Mouse (Mus musculus): ENCODE measurements around the gene Acvr1b. TPM values are rescaled to one million over a fixed set of nuclear protein-coding genes. Genes with fewer than 3 reads are reported as not detected.

The Acvr1b gene
- total and polyA plus RNA-seq, 3 experiments, result 2.7 to 4.8 (median 2.9) TPM

DNA sequence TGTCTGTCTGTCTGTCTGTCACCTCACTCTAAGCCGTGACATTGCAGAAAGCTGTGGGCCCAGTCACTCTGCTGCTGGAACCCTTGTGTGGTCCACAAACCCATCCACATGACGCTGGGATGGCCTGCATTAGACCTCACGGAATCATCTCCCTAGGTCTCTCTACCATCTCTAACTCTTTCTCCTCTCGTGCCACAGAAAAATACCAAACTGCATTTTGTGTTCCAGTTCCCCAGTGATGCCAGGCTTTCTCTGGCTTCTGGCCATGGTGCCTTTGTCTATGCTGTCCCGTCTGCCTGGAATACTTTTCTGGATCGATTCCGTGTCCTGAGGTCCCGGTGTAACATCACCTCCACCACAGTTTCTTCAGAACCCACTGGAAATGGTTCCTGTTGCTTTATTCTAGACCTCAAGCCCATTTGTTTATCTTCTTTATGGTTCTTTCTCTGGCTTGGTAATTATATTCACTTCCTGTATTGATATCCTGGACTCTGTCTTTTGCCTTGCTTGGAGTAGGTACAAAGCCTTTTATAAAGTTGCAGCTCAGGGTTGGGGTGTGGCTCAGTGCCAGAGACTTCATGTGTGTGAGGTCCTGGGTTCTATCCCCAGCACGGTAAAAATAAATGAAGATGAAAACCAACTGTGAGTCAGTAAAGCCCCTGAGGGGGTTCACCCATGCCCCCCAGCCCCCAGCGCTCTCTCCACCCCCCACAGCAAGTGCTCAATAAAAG, 60.9 kb downstream of the Acvr1b start:
- Histone ChIP-seq H3K36me3 (replicated peaks in 1 of 2; ENCODE audit: control insufficient read depth in 1 of 2, insufficient read depth in 1 of 2, low read length in 1 of 2) (peaks cover 5 to 22% of the 10 kb centered on the region in 2 experiments), H3K4me3 (replicated peaks in 1 of 3; ENCODE audit: low read depth in 2 of 3, low read length in 2 of 3, poor library complexity in 1 of 3) (no peak overlapping the region), H3K9ac (ENCODE audit: insufficient read depth, low read depth) (no peak overlapping the region), H3K27me3 (replicated peaks) (peaks cover 18% of the 10 kb centered on the region), H3K27ac (ENCODE audit: insufficient read depth, low read depth) (no peak overlapping the region), H3K79me2 (replicated peaks; ENCODE audit: control insufficient read depth, extremely low read depth, insufficient read depth, poor library complexity, severe bottlenecking) (no peaks in the 10 kb centered on the region), H3K4me1 (ENCODE audit: control insufficient read depth in 1 of 2, insufficient read depth in 2 of 2) (peaks cover 7 to 54% of the 10 kb centered on the region in 2 experiments), H3K4me2 (ENCODE audit: insufficient read depth, low read depth, poor library complexity, severe bottlenecking) (no peak overlapping the region), H3K9me3 (replicated peaks; ENCODE audit: low read length) (peaks cover 3% of the 10 kb centered on the region)
- dilution Hi-C loops (cut with MboI; ENCODE audit: extremely low pct_ligation_motif_present, extremely low pct_unique_long_range_greater_than_20kb, low sequenced_read_pairs) (no loop called here), in situ Hi-C loops (cut with MboI; ENCODE audit: low pct_ligation_motif_present, low pct_unique_long_range_greater_than_20kb, low sequenced_read_pairs) (no loop called here)
- no peak for TF ChIP-seq ETS1 (conservative IDR thresholded peaks at IDR 0.05; ENCODE audit: low read depth, low read length)
- TF ChIP-seq SMC3 (IDR thresholded peaks at IDR 0.05; ENCODE audit: low read depth, low read length), result no peak
- TF ChIP-seq MAFK (IDR thresholded peaks at IDR 0.05; ENCODE audit: insufficient replicate concordance, low read length), result no peak
- no peak for TF ChIP-seq TBP (conservative IDR thresholded peaks at IDR 0.05; ENCODE audit: low read depth, low read length)
- TF ChIP-seq POLR2AphosphoS2 (IDR thresholded peaks at IDR 0.05; ENCODE audit: low read depth, low read length), result no peak
- no peak for TF ChIP-seq RAD21 (IDR thresholded peaks at IDR 0.05; ENCODE audit: low read depth, low read length)
- no peak for TF ChIP-seq MAZ (IDR thresholded peaks at IDR 0.05; ENCODE audit: low read depth, low read length)
- TF ChIP-seq MAX (IDR thresholded peaks at IDR 0.05; ENCODE audit: low read length), result no peak
- TF ChIP-seq CHD2 (IDR thresholded peaks at IDR 0.05; ENCODE audit: low read length), result no peak
- no peak for TF ChIP-seq JUN (IDR thresholded peaks at IDR 0.05; ENCODE audit: insufficient read depth, low read depth, low read length)
- TF ChIP-seq IRF4 (IDR thresholded peaks at IDR 0.05; ENCODE audit: low read depth, low read length), result no peak
- no peak for TF ChIP-seq NRF1 (IDR thresholded peaks at IDR 0.05; ENCODE audit: low read depth, low read length)
- no peak for DNase-seq (ENCODE audit: extremely low read depth)

- TF ChIP-seq EP300 (IDR thresholded peaks at IDR 0.05; ENCODE audit: low read length) (no peak), TCF12 (IDR thresholded peaks at IDR 0.05; ENCODE audit: low read depth, low read length) (peak; percentile 15; the same call in 1 of the 2 replicates)
- no peaks in the 10 kb centered on the region for H3K79me2 ChIP-seq (replicated peaks; ENCODE audit: control insufficient read depth, extremely low read depth, insufficient read depth, poor library complexity, severe bottlenecking)
- in situ Hi-C loops (cut with MboI; ENCODE audit: low pct_ligation_motif_present, low pct_unique_long_range_greater_than_20kb, low sequenced_read_pairs) (no loop called here), dilution Hi-C loops (cut with MboI; ENCODE audit: extremely low pct_ligation_motif_present, extremely low pct_unique_long_range_greater_than_20kb, low sequenced_read_pairs) (no loop called here)
- peaks cover 7 to 54% of the 10 kb centered on the region in 2 experiments for H3K4me1 ChIP-seq (ENCODE audit: control insufficient read depth in 1 of 2, insufficient read depth in 2 of 2)
- H3K9me3 ChIP-seq (replicated peaks; ENCODE audit: low read length), result peaks cover 3% of the 10 kb centered on the region
- no peak overlapping the region for H3K27ac ChIP-seq (ENCODE audit: insufficient read depth, low read depth)
- DNase-seq (ENCODE audit: extremely low read depth), result no peak
- no peak overlapping the region for H3K9ac ChIP-seq (ENCODE audit: insufficient read depth, low read depth)
- no peak overlapping the region for H3K4me3 ChIP-seq (replicated peaks in 1 of 3; ENCODE audit: low read depth in 2 of 3, low read length in 2 of 3, poor library complexity in 1 of 3)
- peaks cover 5 to 18% of the 10 kb centered on the region in 2 experiments for H3K36me3 ChIP-seq (replicated peaks in 1 of 2; ENCODE audit: control insufficient read depth in 1 of 2, insufficient read depth in 1 of 2, low read length in 1 of 2)
- H3K27me3 ChIP-seq (replicated peaks), result peaks cover 18% of the 10 kb centered on the region
- no peak overlapping the region for H3K4me2 ChIP-seq (ENCODE audit: insufficient read depth, low read depth, poor library complexity, severe bottlenecking)
Measured at GRCm38 (mm10) chr15:101235342-101235698, 61.5 kb downstream of the Acvr1b start.
